Mouse (Mus musculus) v-Abl transformed pro-B cells (cell line): ENCODE measurements around the gene 2010106E10Rik.

Experiments
- in situ Hi-C, 2 experiments: fragments of 400-800 bp; cut with MboI; formaldehyde crosslinking; loops; one replicate each; pipeline ENCODE4 v1.15.1; 2025; ENCODE audit not compliant: unreplicated experiment in 2 of 2

Gene 2010106E10Rik

GRCm38 (mm10) chrX:112494974-112495373 is at the start of gene 2010106E10Rik:
Gene 2010106E10Rik (plus strand): TSS chrX:112495274.
- in situ Hi-C loops, result no loop called here

- in situ Hi-C loops, result no loop called here
Observed at GRCm38 (mm10) chrX:112505651-112506050, 10.6 kb downstream of the 2010106E10Rik start.

GRCm38 (mm10) chrX:112524755-112525154 is 29.7 kb downstream of the 2010106E10Rik start:
- in situ Hi-C loops, result loop anchor here in 1 of 2 experiments (5.0 to 10.0 kb wide), 2 partner anchors 380 to 1788 kb away; no protein-coding TSS in a partner anchor

- in situ Hi-C loops, result no loop called here
Observed at GRCm38 (mm10) chrX:112543115-112543514, 48.0 kb downstream of the 2010106E10Rik start.

- in situ Hi-C loops, result no loop called here
Observed at GRCm38 (mm10) chrX:112567716-112568115, 72.6 kb downstream of the 2010106E10Rik start.

- in situ Hi-C loops, result no loop called here
Observed at GRCm38 (mm10) chrX:112600511-112601305, 105.6 kb downstream of the 2010106E10Rik start, which contains the start of gene Zfp711. Gene Zfp711 (plus strand): TSS chrX:112600526.

- in situ Hi-C loops, result no loop called here
Observed at GRCm38 (mm10) chrX:112601306-112602120, 106.4 kb downstream of the 2010106E10Rik start.
